In genomic region chr1:102628061-102628460, GRCm38 (mm10) we compare ENCODE assay signal across 8 mouse cellular contexts.
A peak's percentile ranks its signal among the peaks of the same experiment; 100 is the strongest.
DNase-seq lines count a peak whose midpoint lies in the region; ATAC-seq and TF ChIP-seq lines count a peak whose summit lies in the region.

No protein-coding gene starts in this region.

- 71% methylated on average over 7 of the region's 7 CpGs for WGBS in hindbrain, embryonic 15.5 days

- intact Hi-C loops in gastrocnemius, adult 2 months (cut with DNase I), result no loop called here

- H3K27me3 ChIP-seq in hindbrain, embryonic 15.5 days, result no peaks in the 10 kb centered on the region

- H3K4me1 ChIP-seq in hindbrain, embryonic 15.5 days (replicated peaks), result no peaks in the 10 kb centered on the region

- peak; percentile 100 for ATAC-seq in hindbrain, embryonic 15.5 days (ENCODE audit: low FRiP score, low read depth)

- H3K4me3 ChIP-seq in gastrocnemius, adult 2 months, result no peak overlapping the region
- no peak overlapping the region for H3K4me3 ChIP-seq in hindbrain, embryonic 15.5 days

- TF ChIP-seq CTCF in gastrocnemius, adult 2 months (IDR thresholded peaks at IDR 0.05), result no peak

- DNase-seq in R1 (ENCODE audit: low read depth, low spot score), result peak; percentile 91
- DNase-seq in cerebellum, postnatal 4 days (ENCODE audit: low spot score in 2 of 2), result peak; percentile 97 to 99
- DNase-seq in gastrocnemius, adult 2 months, result peak; percentile 91
- DNase-seq in layer of hippocampus, postnatal 25 days (ENCODE audit: extremely low spot score in 1 of 2, low spot score in 1 of 2), result peak; percentile 99 to 100
- DNase-seq in lung, postnatal 10 days, result peak; percentile 93
- peak; percentile 79 for DNase-seq in retina, embryonic 14.5 days (ENCODE audit: low spot score)
- peak; percentile 92 for DNase-seq in thymus, postnatal 4 days

- H3K36me3 ChIP-seq in hindbrain, embryonic 15.5 days, result no peaks in the 10 kb centered on the region

- H3K4me2 ChIP-seq in hindbrain, embryonic 15.5 days, result no peak overlapping the region

- H3K9ac ChIP-seq in hindbrain, embryonic 15.5 days, result no peak overlapping the region

- no peaks in the 10 kb centered on the region for H3K9me3 ChIP-seq in hindbrain, embryonic 15.5 days

- no peak overlapping the region for H3K27ac ChIP-seq in gastrocnemius, adult 2 months
- H3K27ac ChIP-seq in hindbrain, embryonic 15.5 days (replicated peaks), result no peak overlapping the region
